Mouse (Mus musculus) erythroblast, embryonic 14.5 days (primary cell): Measurements from ENCODE around the gene Emp1.

ENCODE experiments used
- GATA1 ChIP-seq: IDR thresholded peaks from 2 replicates; pipeline ENCODE4 v1.6.1; 2012; ENCODE audit warnings: low read length, inconsistent platforms, mixed read lengths
- TAL1 ChIP-seq: IDR thresholded peaks from 3 replicates; pipeline ENCODE4 v1.6.1; 2012; ENCODE audit warnings: low read length, inconsistent platforms, mixed read lengths

DNA sequence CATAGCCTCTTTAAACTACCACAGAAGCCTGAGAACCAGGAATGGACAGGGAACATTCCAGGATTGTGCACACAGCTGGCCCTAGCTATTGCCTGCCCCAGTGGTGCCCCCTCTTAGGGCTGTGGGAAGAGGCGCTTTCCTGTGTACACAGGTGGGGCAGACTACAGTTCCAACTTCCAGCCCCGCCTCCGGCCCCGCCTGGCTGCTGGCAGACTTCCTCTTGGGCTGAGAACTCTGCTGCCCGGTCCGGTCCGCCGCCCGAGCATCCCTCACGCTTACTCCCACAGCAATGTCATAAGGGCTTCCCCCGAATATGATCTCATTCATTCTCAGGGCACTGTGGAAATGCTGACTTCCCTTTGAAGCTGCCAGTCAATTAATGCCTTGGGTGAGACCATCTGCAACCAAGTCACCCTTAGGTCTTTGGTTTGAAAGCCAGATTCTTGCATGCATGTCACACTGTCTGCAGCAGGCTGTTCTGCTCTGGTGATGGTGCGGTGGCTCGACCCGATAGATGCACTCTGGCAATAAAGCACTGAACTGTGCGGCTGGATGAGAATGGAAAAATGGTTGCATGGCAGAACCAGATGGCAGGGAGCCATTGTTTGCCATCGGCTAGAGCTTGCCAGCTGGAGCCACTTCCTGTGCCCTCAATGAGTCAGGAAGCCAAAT, 38.9 kb upstream of the Emp1 start:
- TF ChIP-seq TAL1, result no peak
- no peak for TF ChIP-seq GATA1
